Mouse (Mus musculus) small intestine, adult 2 months (tissue): ENCODE measurements at regions not wholly inside any gene's neighbourhood (a gene's known extent, or its start where the extent isn't known, plus 50 kb on each side); places are given as distances from the start of the nearest gene placed in this dataset.

Experiments used
- CTCF ChIP-seq: fragments of 200-500 bp; IDR thresholded peaks from 2 replicates; pipeline ENCODE4 v1.5.1; 2012; ENCODE audit warnings: low read depth, mild to moderate bottlenecking, control low read depth, inconsistent platforms, low read length, moderate library complexity, mixed read lengths; ENCODE audit not compliant: insufficient replicate concordance, insufficient read length; ENCODE audit errors: extremely low read depth
- POLR2A ChIP-seq: fragments of 200-500 bp; IDR thresholded peaks from 2 replicates; pipeline ENCODE4 v1.6.1; 2012; ENCODE audit warnings: low read depth, mild to moderate bottlenecking, control low read depth, inconsistent platforms, low read length, moderate library complexity

DNA sequence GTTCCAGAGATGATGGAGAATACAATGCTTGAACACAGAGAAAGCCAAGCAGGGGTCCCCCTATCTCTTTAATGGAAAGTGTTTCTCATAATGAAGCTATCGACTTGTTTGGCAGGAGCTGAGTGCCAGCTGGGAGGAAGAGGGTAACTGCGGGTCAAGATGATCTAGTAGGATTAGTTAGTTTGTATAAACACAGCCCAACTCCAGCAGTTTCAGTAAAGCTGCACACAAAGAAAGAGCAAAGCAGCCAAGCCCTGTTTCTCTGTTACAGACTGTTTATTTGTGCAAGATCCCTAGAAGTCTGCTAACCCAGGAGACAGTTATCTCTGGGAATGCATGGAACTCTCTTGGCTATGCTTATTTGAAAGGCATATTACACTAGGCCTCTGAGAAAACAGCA, 220.9 kb upstream of the Prep start:
- no peak for TF ChIP-seq CTCF
- no peak for TF ChIP-seq POLR2A
